Mouse (Mus musculus): ENCODE measurements at regions not wholly inside any gene's neighbourhood (a gene's known extent, or its start where the extent isn't known, plus 50 kb on each side); places are given as distances from the start of the nearest gene placed in this dataset.

GRCm38 (mm10) chr16:49304354-49304753 lies 247.1 kb downstream of the Myh15 start:
- no peak for TF ChIP-seq CTCF (IDR thresholded peaks at IDR 0.05; ENCODE audit: low read depth)
- no peak for TF ChIP-seq EP300 (IDR thresholded peaks at IDR 0.05; ENCODE audit: low read depth)
